Mouse (Mus musculus): ENCODE measurements around the gene Rcc2. TPM values are rescaled to one million over a fixed set of nuclear protein-coding genes. Genes with fewer than 3 reads are reported as not detected.

The Rcc2 gene
- polyA plus RNA-seq, 1 experiment from 2014 or later: 9.4 TPM

DNA sequence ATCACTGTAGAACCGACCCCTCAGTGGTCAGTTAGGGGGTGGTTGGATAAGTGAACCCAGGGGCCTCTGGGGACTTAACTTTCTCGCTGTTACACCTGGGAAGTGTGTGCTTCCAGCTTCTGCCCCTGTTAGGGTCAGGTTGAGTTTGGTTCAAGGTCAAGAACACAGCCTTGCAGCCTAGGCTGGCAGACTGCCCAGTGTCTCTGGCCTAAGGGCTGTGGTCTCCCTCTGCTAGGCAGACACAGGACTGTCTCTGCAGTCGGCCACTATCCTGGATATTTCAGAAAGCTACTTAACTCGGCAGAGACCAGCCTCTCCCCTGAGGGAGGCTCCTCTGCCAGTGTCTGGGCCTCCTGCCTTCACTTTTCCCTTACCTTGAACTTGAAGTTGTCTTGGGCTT is 3.8 kb downstream of the Rcc2 start:
- Histone ChIP-seq H3K9me3 (replicated peaks; ENCODE audit: control insufficient read depth, low read length) (no peaks in the 10 kb centered on the region), H3K4me2 (ENCODE audit: low read depth, low read length) (peak overlapping the region; percentile 95; the same call in 1 of the 2 replicates), H3K36me3 (ENCODE audit: control insufficient read depth, insufficient read depth) (peaks cover 7% of the 10 kb centered on the region), H3K9ac (ENCODE audit: low read length) (peak overlapping the region; percentile 98), H3K27me3 (ENCODE audit: control insufficient read depth, insufficient read depth, low read length) (no peaks in the 10 kb centered on the region), H3K27ac (ENCODE audit: low read length) (peak overlapping the region; percentile 91; the same call in 1 of the 2 replicates), H3K4me1 (ENCODE audit: control insufficient read depth, insufficient read depth, low read length) (peaks cover 50% of the 10 kb centered on the region), H3K4me3 (ENCODE audit: low read length) (no peak overlapping the region)
- no peak for ATAC-seq (replicated peaks; ENCODE audit: extremely low read depth, insufficient read depth, low FRiP score)
- WGBS: 33% methylated on average over 4 of the region's 4 CpGs

DNA sequence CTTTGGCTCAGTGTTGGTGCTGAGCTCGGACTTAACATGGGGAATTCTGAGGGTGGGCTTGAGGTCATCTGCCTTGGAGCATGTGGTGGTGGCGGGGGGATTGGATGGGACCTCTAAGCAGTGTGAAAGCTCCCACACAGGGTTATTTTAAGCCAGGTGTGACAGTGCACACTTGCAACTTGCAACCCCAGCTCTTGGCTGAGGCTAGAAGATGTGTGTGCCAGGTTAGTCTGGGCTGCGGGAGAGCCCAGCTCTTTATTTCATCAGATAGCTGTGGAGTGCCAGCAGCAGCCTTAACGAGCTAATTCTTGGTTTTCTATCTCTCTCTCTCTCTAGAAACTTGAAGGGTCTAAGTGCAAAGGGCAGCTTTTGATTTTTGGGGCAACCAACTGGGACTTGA is 7.3 kb downstream of the Rcc2 start:
- Histone ChIP-seq H3K4me2 (ENCODE audit: low read depth, low read length) (no peak overlapping the region), H3K4me3 (ENCODE audit: low read length) (no peak overlapping the region), H3K9ac (ENCODE audit: low read length) (0 out of 2 replicates have a peak overlapping the region, but pooled peaks have one; percentile 23), H3K27me3 (ENCODE audit: control insufficient read depth, insufficient read depth, low read length) (no peaks in the 10 kb centered on the region), H3K4me1 (ENCODE audit: control insufficient read depth, insufficient read depth, low read length) (peaks cover 33% of the 10 kb centered on the region), H3K36me3 (ENCODE audit: control insufficient read depth, insufficient read depth) (peaks cover 31% of the 10 kb centered on the region), H3K9me3 (replicated peaks; ENCODE audit: control insufficient read depth, low read length) (no peaks in the 10 kb centered on the region), H3K27ac (ENCODE audit: low read length) (peak overlapping the region; percentile 64)
- ATAC-seq (replicated peaks; ENCODE audit: extremely low read depth, insufficient read depth, low FRiP score): no peak
- 69% methylated on average over 4 of the region's 4 CpGs for WGBS

DNA sequence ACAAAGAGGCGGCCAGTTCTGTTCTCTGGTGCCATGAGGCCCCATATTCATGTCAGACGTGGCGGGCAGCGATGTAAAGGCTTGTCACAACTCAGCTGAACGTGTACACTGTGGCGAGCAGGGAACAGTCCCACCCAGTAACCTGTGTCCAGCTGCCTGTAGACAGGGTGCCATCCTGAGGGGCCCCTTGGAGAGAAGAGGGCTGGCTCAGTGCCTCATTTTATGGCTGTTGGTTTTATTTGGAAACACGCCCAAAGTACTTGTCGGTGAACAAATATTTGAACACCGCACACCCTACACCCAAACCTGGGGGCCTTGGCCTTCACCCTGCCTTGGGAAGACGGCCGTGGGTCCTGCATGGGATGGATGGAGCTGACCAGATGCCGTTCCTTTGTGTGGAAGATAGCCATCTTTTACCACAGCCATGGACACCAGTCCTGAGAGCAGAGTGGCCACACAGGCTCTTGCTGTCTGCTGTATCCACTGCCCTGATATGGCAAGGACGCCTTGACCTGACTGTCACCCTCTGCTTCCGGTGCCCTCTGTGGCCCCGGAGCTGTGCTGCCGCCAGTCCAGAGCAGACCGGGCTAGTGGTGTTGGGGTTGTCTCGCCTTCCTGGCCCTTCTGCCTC is 8.1 kb downstream of the Rcc2 start:
- Histone ChIP-seq H3K9ac (ENCODE audit: low read length) (peak overlapping the region; percentile 23), H3K36me3 (ENCODE audit: control insufficient read depth, insufficient read depth) (peaks cover 34% of the 10 kb centered on the region), H3K4me2 (ENCODE audit: low read depth, low read length) (0 out of 2 replicates have a peak overlapping the region, but pooled peaks have one; percentile 7), H3K4me1 (ENCODE audit: control insufficient read depth, insufficient read depth, low read length) (peaks cover 32% of the 10 kb centered on the region), H3K4me3 (ENCODE audit: low read length) (no peak overlapping the region), H3K9me3 (replicated peaks; ENCODE audit: control insufficient read depth, low read length) (no peaks in the 10 kb centered on the region), H3K27ac (ENCODE audit: low read length) (peak overlapping the region; percentile 64), H3K27me3 (ENCODE audit: control insufficient read depth, insufficient read depth, low read length) (no peaks in the 10 kb centered on the region)
- peak; percentile 39; the same call in 1 of the 2 replicates for ATAC-seq (replicated peaks; ENCODE audit: extremely low read depth, insufficient read depth, low FRiP score)
- WGBS: 48% methylated on average over 18 of the region's 18 CpGs

DNA sequence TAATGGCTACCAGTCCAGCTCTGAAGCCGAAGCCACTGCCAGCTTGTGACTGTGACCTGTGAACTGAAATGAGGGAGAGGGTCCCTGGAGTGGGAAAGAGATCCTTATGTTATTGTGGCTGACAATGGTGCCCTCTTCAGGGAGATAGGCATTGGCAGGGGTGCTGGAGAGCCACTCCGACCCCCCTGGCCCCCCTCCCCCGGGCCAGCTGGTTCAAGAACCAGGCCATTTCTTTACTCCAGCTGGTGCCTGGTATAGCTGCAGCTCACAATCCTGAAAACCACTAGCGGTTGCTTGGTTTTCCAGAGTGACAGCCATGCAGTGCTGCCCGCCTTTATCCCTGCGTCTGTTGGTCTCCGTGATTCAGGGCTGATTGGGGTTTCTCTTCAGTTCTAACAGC is 8.8 kb downstream of the Rcc2 start:
- no peak overlapping the region for H3K9ac ChIP-seq (ENCODE audit: low read length)
- H3K4me2 ChIP-seq (ENCODE audit: low read depth, low read length): no peak overlapping the region
- WGBS: 93% methylated on average over 7 of the region's 7 CpGs
- H3K27me3 ChIP-seq (ENCODE audit: control insufficient read depth, insufficient read depth, low read length): no peaks in the 10 kb centered on the region
- H3K27ac ChIP-seq (ENCODE audit: low read length): no peak overlapping the region; the same call in 1 of the 2 replicates
- ATAC-seq (replicated peaks; ENCODE audit: extremely low read depth, insufficient read depth, low FRiP score): no peak
- H3K36me3 ChIP-seq (ENCODE audit: control insufficient read depth, insufficient read depth): peaks cover 34% of the 10 kb centered on the region
- H3K9me3 ChIP-seq (replicated peaks; ENCODE audit: control insufficient read depth, low read length): no peaks in the 10 kb centered on the region
- H3K4me3 ChIP-seq (ENCODE audit: low read length): no peak overlapping the region
- H3K4me1 ChIP-seq (ENCODE audit: control insufficient read depth, insufficient read depth, low read length): peaks cover 27% of the 10 kb centered on the region

DNA sequence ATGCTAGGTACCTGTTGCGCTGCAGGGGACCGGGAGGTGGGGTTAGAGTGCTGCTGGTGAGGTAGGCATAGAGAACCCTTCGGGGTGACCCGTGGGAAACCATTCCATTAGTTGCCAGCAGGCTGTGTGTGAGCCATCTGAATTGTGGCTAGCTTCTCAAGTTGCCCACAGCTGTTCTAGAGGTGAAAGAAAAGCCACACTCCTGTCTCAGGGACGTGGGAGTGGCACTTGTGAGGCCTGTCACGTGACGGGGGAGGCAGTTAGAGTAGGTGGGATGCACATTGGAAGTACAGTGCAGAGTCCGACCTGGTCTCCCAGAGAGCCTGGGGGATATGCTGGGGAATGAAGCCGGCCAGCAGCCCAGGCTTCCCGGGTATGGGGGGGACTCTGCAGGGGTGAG is 9.3 kb downstream of the Rcc2 start:
- H3K9ac ChIP-seq (ENCODE audit: low read length): no peak overlapping the region
- H3K4me2 ChIP-seq (ENCODE audit: low read depth, low read length): no peak overlapping the region
- peaks cover 37% of the 10 kb centered on the region for H3K36me3 ChIP-seq (ENCODE audit: control insufficient read depth, insufficient read depth)
- peaks cover 28% of the 10 kb centered on the region for H3K4me1 ChIP-seq (ENCODE audit: control insufficient read depth, insufficient read depth, low read length)
- ATAC-seq (replicated peaks; ENCODE audit: extremely low read depth, insufficient read depth, low FRiP score): no peak
- 85% methylated on average over 10 of the region's 10 CpGs for WGBS
- H3K4me3 ChIP-seq (ENCODE audit: low read length): no peak overlapping the region
- no peak overlapping the region for H3K27ac ChIP-seq (ENCODE audit: low read length)
- no peaks in the 10 kb centered on the region for H3K9me3 ChIP-seq (replicated peaks; ENCODE audit: control insufficient read depth, low read length)
- H3K27me3 ChIP-seq (ENCODE audit: control insufficient read depth, insufficient read depth, low read length): no peaks in the 10 kb centered on the region

DNA sequence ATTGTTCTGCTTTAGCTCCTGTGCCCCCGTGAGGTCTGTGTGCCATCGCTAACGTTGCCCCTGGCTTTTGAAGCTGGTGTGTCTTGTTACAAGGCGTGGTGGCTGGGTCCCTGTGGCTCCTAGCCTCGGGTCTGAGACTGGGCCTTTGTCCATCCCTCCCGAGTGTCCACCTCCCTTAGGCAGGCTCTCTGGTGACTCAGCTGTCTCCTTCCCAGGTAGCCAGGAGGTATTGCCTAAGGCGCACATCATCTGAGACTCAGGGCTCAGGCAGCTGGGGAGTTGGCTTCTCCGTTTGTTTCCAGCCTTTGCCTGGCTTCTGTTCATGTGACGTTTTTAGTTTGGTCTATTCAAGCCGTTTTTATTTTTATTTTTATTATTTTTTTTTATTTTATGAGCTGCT is 10.4 kb downstream of the Rcc2 start:
- Histone ChIP-seq H3K9me3 (replicated peaks; ENCODE audit: control insufficient read depth, low read length) (no peaks in the 10 kb centered on the region), H3K4me3 (ENCODE audit: low read length) (no peak overlapping the region), H3K36me3 (ENCODE audit: control insufficient read depth, insufficient read depth) (peaks cover 46% of the 10 kb centered on the region), H3K4me2 (ENCODE audit: low read depth, low read length) (no peak overlapping the region), H3K4me1 (ENCODE audit: control insufficient read depth, insufficient read depth, low read length) (peaks cover 29% of the 10 kb centered on the region), H3K27me3 (ENCODE audit: control insufficient read depth, insufficient read depth, low read length) (no peaks in the 10 kb centered on the region), H3K9ac (ENCODE audit: low read length) (no peak overlapping the region), H3K27ac (ENCODE audit: low read length) (no peak overlapping the region)
- WGBS: 88% methylated on average over 10 of the region's 10 CpGs
- ATAC-seq (replicated peaks; ENCODE audit: extremely low read depth, insufficient read depth, low FRiP score): no peak

DNA sequence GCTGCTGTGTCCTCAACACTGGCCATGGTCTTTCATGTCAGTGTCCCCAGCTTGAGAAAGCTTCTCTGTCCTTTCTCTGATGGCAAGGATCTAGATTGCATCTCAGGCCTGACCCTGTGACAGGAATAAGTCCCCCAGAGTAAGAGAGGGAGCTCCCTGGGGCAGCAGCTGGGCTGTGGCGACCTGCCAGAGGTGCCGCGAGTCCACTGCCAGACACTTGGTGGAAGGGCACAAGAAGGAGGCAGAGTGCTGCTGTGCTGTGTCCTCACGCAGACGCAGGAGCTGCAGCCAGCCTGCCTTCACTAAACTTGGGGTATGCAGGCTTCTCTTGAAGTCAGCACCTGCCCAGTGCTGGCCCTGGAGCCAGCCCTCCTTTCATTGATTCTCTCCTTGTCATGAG is 11.0 kb downstream of the Rcc2 start:
- no peak overlapping the region for H3K27ac ChIP-seq (ENCODE audit: low read length)
- H3K4me1 ChIP-seq (ENCODE audit: control insufficient read depth, insufficient read depth, low read length): peaks cover 29% of the 10 kb centered on the region
- no peaks in the 10 kb centered on the region for H3K27me3 ChIP-seq (ENCODE audit: control insufficient read depth, insufficient read depth, low read length)
- no peak overlapping the region for H3K4me3 ChIP-seq (ENCODE audit: low read length)
- ATAC-seq (replicated peaks; ENCODE audit: extremely low read depth, insufficient read depth, low FRiP score): no peak
- peaks cover 50% of the 10 kb centered on the region for H3K36me3 ChIP-seq (ENCODE audit: control insufficient read depth, insufficient read depth)
- 54% methylated on average over 5 of the region's 5 CpGs for WGBS
- H3K9ac ChIP-seq (ENCODE audit: low read length): no peak overlapping the region
- H3K4me2 ChIP-seq (ENCODE audit: low read depth, low read length): no peak overlapping the region
- no peaks in the 10 kb centered on the region for H3K9me3 ChIP-seq (replicated peaks; ENCODE audit: control insufficient read depth, low read length)

DNA sequence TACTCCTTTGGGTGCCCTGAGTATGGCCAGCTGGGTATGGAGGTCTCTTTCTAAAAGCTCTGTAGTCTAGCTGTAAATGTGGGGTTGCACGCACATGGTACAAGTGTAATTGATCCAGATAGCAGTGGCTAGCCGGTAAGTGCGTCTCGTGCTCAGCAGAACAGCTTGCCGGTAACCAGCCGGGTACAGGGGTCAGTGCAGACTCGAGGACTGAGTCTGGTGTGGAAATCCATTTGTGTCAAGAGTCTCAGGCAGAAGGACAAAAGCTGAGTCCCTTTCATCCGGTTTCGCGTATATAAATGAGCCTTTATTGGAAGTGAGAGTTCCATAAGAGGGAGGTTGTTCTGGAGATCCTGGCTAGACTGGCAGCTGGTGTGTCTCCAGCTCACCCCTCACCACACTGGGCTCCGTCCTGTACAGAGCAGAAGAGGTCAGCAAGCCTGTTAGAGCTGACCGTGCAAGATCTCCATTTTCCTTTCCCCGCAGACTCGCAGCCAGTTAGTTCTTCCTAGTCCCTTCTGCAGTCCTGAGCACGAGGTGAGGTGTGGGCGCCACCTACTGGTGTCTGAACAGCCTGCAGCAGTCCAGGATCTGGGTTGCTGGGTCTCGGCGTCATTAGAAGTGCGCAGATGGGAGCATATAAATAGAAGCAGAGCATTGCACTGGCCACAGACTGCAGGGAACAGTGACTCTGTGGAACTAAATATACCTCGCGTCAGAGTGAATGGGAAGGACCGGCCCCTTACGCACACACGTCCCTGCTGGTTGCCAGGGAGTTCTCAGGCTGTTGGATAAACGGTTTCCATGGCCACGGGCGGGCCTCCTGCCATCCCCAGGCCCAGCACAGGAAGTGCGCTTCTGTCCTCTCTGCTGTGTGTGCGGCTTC is 13.4 kb downstream of the Rcc2 start:
- no peaks in the 10 kb centered on the region for H3K9me3 ChIP-seq (replicated peaks; ENCODE audit: control insufficient read depth, low read length)
- no peaks in the 10 kb centered on the region for H3K27me3 ChIP-seq (ENCODE audit: control insufficient read depth, insufficient read depth, low read length)
- peak; percentile 95 for ATAC-seq (replicated peaks; ENCODE audit: extremely low read depth, insufficient read depth, low FRiP score)
- 38% methylated on average over 29 of the region's 29 CpGs for WGBS
- H3K4me1 ChIP-seq (ENCODE audit: control insufficient read depth, insufficient read depth, low read length): peaks cover 12% of the 10 kb centered on the region
- H3K9ac ChIP-seq (ENCODE audit: low read length): no peak overlapping the region
- no peak overlapping the region for H3K4me3 ChIP-seq (ENCODE audit: low read length)
- H3K36me3 ChIP-seq (ENCODE audit: control insufficient read depth, insufficient read depth): peaks cover 63% of the 10 kb centered on the region
- no peak overlapping the region for H3K4me2 ChIP-seq (ENCODE audit: low read depth, low read length)
- H3K27ac ChIP-seq (ENCODE audit: low read length): peak overlapping the region; percentile 47

DNA sequence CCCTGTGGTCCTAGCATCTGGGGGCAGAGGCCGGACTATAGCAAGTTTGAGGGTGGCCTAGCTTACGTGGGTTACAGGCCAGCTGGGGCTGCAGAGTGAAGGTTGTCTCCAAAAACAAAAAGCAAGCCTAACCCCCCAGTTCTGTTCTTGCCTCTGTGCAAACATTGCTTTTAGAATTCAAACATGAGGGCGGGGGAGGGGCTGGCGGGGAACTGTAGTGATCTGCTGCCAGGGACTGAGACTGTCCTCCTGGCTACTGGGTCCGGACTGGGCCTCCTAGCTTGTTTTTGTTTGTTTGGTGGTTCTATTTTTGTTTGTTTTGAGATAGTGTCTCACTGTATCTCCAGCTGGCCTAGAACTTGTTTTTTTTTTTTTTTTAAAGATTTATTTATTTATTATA is 14.2 kb downstream of the Rcc2 start:
- Histone ChIP-seq H3K27ac (ENCODE audit: low read length) (peak overlapping the region; percentile 47), H3K9me3 (replicated peaks; ENCODE audit: control insufficient read depth, low read length) (no peaks in the 10 kb centered on the region), H3K4me2 (ENCODE audit: low read depth, low read length) (no peak overlapping the region), H3K4me1 (ENCODE audit: control insufficient read depth, insufficient read depth, low read length) (peaks cover 10% of the 10 kb centered on the region), H3K36me3 (ENCODE audit: control insufficient read depth, insufficient read depth) (peaks cover 68% of the 10 kb centered on the region), H3K9ac (ENCODE audit: low read length) (no peak overlapping the region), H3K4me3 (ENCODE audit: low read length) (no peak overlapping the region), H3K27me3 (ENCODE audit: control insufficient read depth, insufficient read depth, low read length) (no peaks in the 10 kb centered on the region)
- WGBS: 76% methylated on average over 5 of the region's 5 CpGs
- ATAC-seq (replicated peaks; ENCODE audit: extremely low read depth, insufficient read depth, low FRiP score): no peak
